Mouse (Mus musculus) gonadal fat pad, adult 2 months (tissue): Measurements from ENCODE around the gene Sept10. TPM values are rescaled to one million over a fixed set of nuclear protein-coding genes. Genes with fewer than 3 reads are reported as not detected.

Source experiments
- DNase-seq: peaks from one replicate; pipeline ENCODE4 v3.0.0-alpha.2; 2012; ENCODE audit warnings: low read depth
- polyA plus RNA-seq: library from polyadenylated mRNA; depleted of rRNA; stranded (reverse); fragments of >200 nt; gene quantifications from 2 replicates; pipeline ENCODE4 v1.2.3, GENCODE M21; 2012; rRNA removed

Sept10 gene
- 13.3 and 14.6 TPM in 2 replicates for polyA plus RNA-seq

GRCm38 (mm10) chr10:59221473-59222270 lies at the start of gene Sept10, which contains the start of gene Sowahc:
Gene Sept10, minus strand, starts transcription at chr10:59221847.
Gene Sowahc, plus strand, starts transcription at chr10:59221953.
- DNase-seq = peak; percentile 36

GRCm38 (mm10) chr10:59268754-59269153 lies 47.1 kb upstream of the Sept10 start:
- DNase-seq = no peak

GRCm38 (mm10) chr10:59268109-59268508 lies 46.5 kb upstream of the Sept10 start:
- no peak for DNase-seq

- no peak for DNase-seq
These were observed 45.6 kb upstream of the Sept10 start for GRCm38 (mm10) chr10:59267275-59267674.

GRCm38 (mm10) chr10:59266097-59266496 lies 44.5 kb upstream of the Sept10 start:
- DNase-seq = no peak

- no peak for DNase-seq
These were observed 44.0 kb upstream of the Sept10 start for GRCm38 (mm10) chr10:59265674-59266073.

GRCm38 (mm10) chr10:59265067-59265466 lies 43.4 kb upstream of the Sept10 start:
- DNase-seq = no peak

- no peak for DNase-seq
These were observed 41.3 kb upstream of the Sept10 start for GRCm38 (mm10) chr10:59262979-59263378.

GRCm38 (mm10) chr10:59262021-59262420 lies 40.4 kb upstream of the Sept10 start:
- no peak for DNase-seq

- DNase-seq = no peak
These were observed 40.0 kb upstream of the Sept10 start for GRCm38 (mm10) chr10:59261603-59262002.

GRCm38 (mm10) chr10:59259572-59259971 lies 37.9 kb upstream of the Sept10 start:
- no peak for DNase-seq

- no peak for DNase-seq
These were observed 34.9 kb upstream of the Sept10 start for GRCm38 (mm10) chr10:59256533-59256932.

- DNase-seq = no peak
These were observed 32.0 kb upstream of the Sept10 start for GRCm38 (mm10) chr10:59253541-59254079.

GRCm38 (mm10) chr10:59252396-59252795 lies 30.7 kb upstream of the Sept10 start:
- DNase-seq = no peak

- no peak for DNase-seq
These were observed 30.3 kb upstream of the Sept10 start for GRCm38 (mm10) chr10:59251980-59252379.

- peak; percentile 46 for DNase-seq
These were observed 29.0 kb upstream of the Sept10 start for GRCm38 (mm10) chr10:59250679-59251078.

GRCm38 (mm10) chr10:59249531-59249930 lies 27.9 kb upstream of the Sept10 start:
- no peak for DNase-seq

- peak; percentile 100 for DNase-seq
These were observed 19.5 kb upstream of the Sept10 start for GRCm38 (mm10) chr10:59241141-59241541.

- DNase-seq = no peak
These were observed 16.1 kb upstream of the Sept10 start for GRCm38 (mm10) chr10:59237757-59238156.

- DNase-seq = no peak
These were observed 14.8 kb upstream of the Sept10 start for GRCm38 (mm10) chr10:59236486-59236885.

GRCm38 (mm10) chr10:59235847-59236246 lies 14.2 kb upstream of the Sept10 start:
- DNase-seq = no peak

GRCm38 (mm10) chr10:59235227-59235626 lies 13.6 kb upstream of the Sept10 start:
- DNase-seq = no peak

- no peak for DNase-seq
These were observed 7.7 kb upstream of the Sept10 start for GRCm38 (mm10) chr10:59229205-59229820.
